8 mouse cellular contexts compared by ENCODE assay signal in genomic region chr3:58414986-58415883, GRCm38 (mm10). TPM values are rescaled to one million over a fixed set of nuclear protein-coding genes. Genes with fewer than 3 reads are reported as not detected.
A peak's percentile ranks its signal among the peaks of the same experiment; 100 is the strongest.
DNase-seq lines count a peak whose midpoint lies in the region; ATAC-seq and TF ChIP-seq lines count a peak whose summit lies in the region.

No protein-coding gene starts in this region.

- intact Hi-C loops in heart, adult 2 months (cut with DNase I), result loop anchor here (1.0 to 5.0 kb wide), 6 partner anchors 42 to 568 kb away; partner anchors contain the start of genes Eif2a, Pfn2, Selenot and Serp1

- under 1% methylated on average over 93 of the region's 113 CpGs for WGBS in embryonic facial prominence, embryonic 13.5 days
- WGBS in heart, adult 2 months, result under 1% methylated on average over 103 of the region's 113 CpGs
- WGBS in kidney, adult 2 months, result under 1% methylated on average over 110 of the region's 113 CpGs
- under 1% methylated on average over 102 of the region's 113 CpGs for WGBS in limb, embryonic 13.5 days
- WGBS in midbrain, embryonic 14.5 days, result under 1% methylated on average over 111 of the region's 113 CpGs
- WGBS in small intestine, adult 2 months, result under 1% methylated on average over 104 of the region's 113 CpGs

- 0 out of 2 replicates have a peak, but pooled peaks cover 1% of the 10 kb centered on the region for H3K4me1 ChIP-seq in embryonic facial prominence, embryonic 13.5 days
- peaks cover 2% of the 10 kb centered on the region for H3K4me1 ChIP-seq in heart, adult 2 months (ENCODE audit: control insufficient read depth, insufficient read depth, low read length)
- 0 out of 2 replicates have a peak, but pooled peaks cover 3% of the 10 kb centered on the region for H3K4me1 ChIP-seq in kidney, adult 2 months (ENCODE audit: control insufficient read depth, insufficient read depth, low read length)
- peaks cover 14% of the 10 kb centered on the region for H3K4me1 ChIP-seq in limb, embryonic 13.5 days
- peaks cover 24% of the 10 kb centered on the region for H3K4me1 ChIP-seq in midbrain, embryonic 14.5 days (ENCODE audit: control insufficient read depth, insufficient read depth, low read length)
- H3K4me1 ChIP-seq in small intestine, adult 2 months (ENCODE audit: control insufficient read depth, insufficient read depth, insufficient read length, low read length), result no peaks in the 10 kb centered on the region

- no peak for TF ChIP-seq EP300 in heart, adult 2 months (IDR thresholded peaks at IDR 0.05; ENCODE audit: insufficient read depth, low read depth, low read length)

- TF ChIP-seq POLR2A in heart, adult 2 months (IDR thresholded peaks at IDR 0.05; ENCODE audit: insufficient read depth, low read depth, low read length), result no peak
- TF ChIP-seq POLR2A in kidney, adult 2 months (IDR thresholded peaks at IDR 0.05; ENCODE audit: low read depth, low read length), result no peak
- TF ChIP-seq POLR2A in small intestine, adult 2 months (IDR thresholded peaks at IDR 0.05; ENCODE audit: low read depth, low read length), result no peak

- no peaks in the 10 kb centered on the region for H3K27me3 ChIP-seq in embryonic facial prominence, embryonic 13.5 days
- no peaks in the 10 kb centered on the region for H3K27me3 ChIP-seq in heart, adult 2 months (ENCODE audit: control insufficient read depth, insufficient read depth, low read length)
- H3K27me3 ChIP-seq in kidney, adult 2 months (replicated peaks; ENCODE audit: control insufficient read depth, insufficient read depth, low read length), result no peaks in the 10 kb centered on the region
- no peaks in the 10 kb centered on the region for H3K27me3 ChIP-seq in limb, embryonic 13.5 days
- no peaks in the 10 kb centered on the region for H3K27me3 ChIP-seq in midbrain, embryonic 14.5 days (ENCODE audit: control insufficient read depth, insufficient read depth, low read length)
- H3K27me3 ChIP-seq in small intestine, adult 2 months (ENCODE audit: control insufficient read depth, insufficient read depth, low read length), result no peaks in the 10 kb centered on the region

- peak overlapping the region; percentile 100 for H3K27ac ChIP-seq in embryonic facial prominence, embryonic 13.5 days
- peak overlapping the region; percentile 99 for H3K27ac ChIP-seq in heart, adult 2 months
- peak overlapping the region; percentile 90 for H3K27ac ChIP-seq in kidney, adult 2 months (ENCODE audit: insufficient read depth, low read depth, low read length)
- peak overlapping the region; percentile 100 for H3K27ac ChIP-seq in limb, embryonic 13.5 days
- peak overlapping the region; percentile 98 for H3K27ac ChIP-seq in midbrain, embryonic 14.5 days (replicated peaks; ENCODE audit: low read depth, low read length)
- peak overlapping the region; percentile 98 for H3K27ac ChIP-seq in small intestine, adult 2 months (ENCODE audit: insufficient read depth, low read depth, low read length)

- peaks cover 4% of the 10 kb centered on the region; the same call in 1 of the 2 replicates for H3K36me3 ChIP-seq in embryonic facial prominence, embryonic 13.5 days
- H3K36me3 ChIP-seq in heart, adult 2 months (ENCODE audit: control insufficient read depth, insufficient read depth, low read length), result peaks cover 4% of the 10 kb centered on the region
- no peaks in the 10 kb centered on the region; the same call in 1 of the 2 replicates for H3K36me3 ChIP-seq in kidney, adult 2 months (ENCODE audit: control insufficient read depth, insufficient read depth, low read length)
- no peaks in the 10 kb centered on the region; the same call in 1 of the 2 replicates for H3K36me3 ChIP-seq in limb, embryonic 13.5 days
- no peaks in the 10 kb centered on the region for H3K36me3 ChIP-seq in midbrain, embryonic 14.5 days (ENCODE audit: control insufficient read depth, insufficient read depth, low read length)
- no peaks in the 10 kb centered on the region for H3K36me3 ChIP-seq in small intestine, adult 2 months (ENCODE audit: control insufficient read depth, insufficient read depth, low read length)

- H3K4me3 ChIP-seq in embryonic facial prominence, embryonic 13.5 days, result peak overlapping the region; percentile 99
- peak overlapping the region; percentile 61 for H3K4me3 ChIP-seq in heart, adult 2 months
- H3K4me3 ChIP-seq in kidney, adult 2 months (ENCODE audit: insufficient read depth, low read depth, low read length), result peak overlapping the region; percentile 74
- H3K4me3 ChIP-seq in limb, embryonic 13.5 days, result peak overlapping the region; percentile 98
- peak overlapping the region; percentile 99 for H3K4me3 ChIP-seq in midbrain, embryonic 14.5 days (replicated peaks; ENCODE audit: low read depth, low read length)
- peak overlapping the region; percentile 65 for H3K4me3 ChIP-seq in small intestine, adult 2 months (ENCODE audit: low read depth, low read length)

- no peaks in the 10 kb centered on the region; the same call in 1 of the 2 replicates for H3K79me2 ChIP-seq in heart, adult 2 months (replicated peaks; ENCODE audit: control insufficient read depth, insufficient read depth, low read length)

- no peaks in the 10 kb centered on the region for H3K9me3 ChIP-seq in embryonic facial prominence, embryonic 13.5 days
- H3K9me3 ChIP-seq in limb, embryonic 13.5 days, result no peaks in the 10 kb centered on the region
- no peaks in the 10 kb centered on the region for H3K9me3 ChIP-seq in midbrain, embryonic 14.5 days (ENCODE audit: control insufficient read depth, low read length)

- TF ChIP-seq CTCF in heart, adult 2 months (IDR thresholded peaks at IDR 0.05), result no peak
- TF ChIP-seq CTCF in kidney, adult 2 months (conservative IDR thresholded peaks at IDR 0.05; ENCODE audit: insufficient read depth, insufficient read length, low read depth, low read length), result no peak
- no peak for TF ChIP-seq CTCF in small intestine, adult 2 months (IDR thresholded peaks at IDR 0.05; ENCODE audit: extremely low read depth, insufficient read length, insufficient replicate concordance, low read depth, low read length)

- peak overlapping the region; percentile 98 for H3K9ac ChIP-seq in embryonic facial prominence, embryonic 13.5 days
- peak overlapping the region; percentile 93 for H3K9ac ChIP-seq in heart, adult 2 months (ENCODE audit: low read depth, low read length)
- H3K9ac ChIP-seq in limb, embryonic 13.5 days, result peak overlapping the region; percentile 99
- H3K9ac ChIP-seq in midbrain, embryonic 14.5 days (replicated peaks; ENCODE audit: low read length), result peak overlapping the region; percentile 96

- ATAC-seq in embryonic facial prominence, embryonic 13.5 days (ENCODE audit: insufficient number of reproducible peaks, insufficient read depth, low FRiP score, low TSS enrichment, low read depth), result peak; percentile 54
- peak; percentile 52 for ATAC-seq in limb, embryonic 13.5 days (ENCODE audit: low FRiP score, low read depth)
- peak; percentile 43 for ATAC-seq in midbrain, embryonic 14.5 days (ENCODE audit: low FRiP score, low TSS enrichment)

- peak; percentile 68 for DNase-seq in layer of hippocampus, adult 11-12 months (ENCODE audit: low spot score)
- DNase-seq in layer of hippocampus, adult 9-10 months (ENCODE audit: low spot score), result no peak
- DNase-seq in heart, adult 2 months, result peak; percentile 91
- DNase-seq in kidney, adult 2 months, result peak; percentile 88
- DNase-seq in midbrain, embryonic 14.5 days, result peak; percentile 69

- H3K4me2 ChIP-seq in embryonic facial prominence, embryonic 13.5 days, result peak overlapping the region; percentile 95
- H3K4me2 ChIP-seq in limb, embryonic 13.5 days (replicated peaks), result peak overlapping the region; percentile 100
- H3K4me2 ChIP-seq in midbrain, embryonic 14.5 days (ENCODE audit: low read length), result peak overlapping the region; percentile 98

RNA-seq across cellular contexts. Expression of gene Tsc22d2, which starts 0.7 kb away (rescaled TPM):
- 12.6 and 14.4 TPM in 2 replicates for polyA plus RNA-seq in embryonic facial prominence, embryonic 13.5 days (2015; fragmentation: Nextera tagmentation; extraction: Ambion mirVana)
- 10 to 100 TPM; 22.9 to 26.8 TPM for total RNA-seq in heart, adult 2 months (2021)
- 7.3 and 8.3 TPM in 2 replicates for polyA plus RNA-seq in heart, adult 2 months (2012; rRNA removed)
- 8.4 and 11.3 TPM in 2 replicates for polyA plus RNA-seq in kidney, adult 2 months (2012; rRNA removed)
- 11.3 and 12.2 TPM in 2 replicates for polyA plus RNA-seq in limb, embryonic 13.5 days (2015; fragmentation: Nextera tagmentation; extraction: Ambion mirVana)
- 14.5 and 14.6 TPM in 2 replicates for polyA plus RNA-seq in midbrain, embryonic 14.5 days (2014; fragmentation: Nextera tagmentation; extraction: Ambion mirVana)
- polyA plus RNA-seq in small intestine, adult 2 months (2012; rRNA removed), result 12.6 and 26.8 TPM in 2 replicates
